Mouse (Mus musculus): ENCODE results near the gene Chrne. TPM values are rescaled to one million over a fixed set of nuclear protein-coding genes. Genes with fewer than 3 reads are reported as not detected.

Chrne gene
- total and polyA plus RNA-seq, 2 experiments from 2014 or later, result 0.59 to 4.5 TPM

DNA sequence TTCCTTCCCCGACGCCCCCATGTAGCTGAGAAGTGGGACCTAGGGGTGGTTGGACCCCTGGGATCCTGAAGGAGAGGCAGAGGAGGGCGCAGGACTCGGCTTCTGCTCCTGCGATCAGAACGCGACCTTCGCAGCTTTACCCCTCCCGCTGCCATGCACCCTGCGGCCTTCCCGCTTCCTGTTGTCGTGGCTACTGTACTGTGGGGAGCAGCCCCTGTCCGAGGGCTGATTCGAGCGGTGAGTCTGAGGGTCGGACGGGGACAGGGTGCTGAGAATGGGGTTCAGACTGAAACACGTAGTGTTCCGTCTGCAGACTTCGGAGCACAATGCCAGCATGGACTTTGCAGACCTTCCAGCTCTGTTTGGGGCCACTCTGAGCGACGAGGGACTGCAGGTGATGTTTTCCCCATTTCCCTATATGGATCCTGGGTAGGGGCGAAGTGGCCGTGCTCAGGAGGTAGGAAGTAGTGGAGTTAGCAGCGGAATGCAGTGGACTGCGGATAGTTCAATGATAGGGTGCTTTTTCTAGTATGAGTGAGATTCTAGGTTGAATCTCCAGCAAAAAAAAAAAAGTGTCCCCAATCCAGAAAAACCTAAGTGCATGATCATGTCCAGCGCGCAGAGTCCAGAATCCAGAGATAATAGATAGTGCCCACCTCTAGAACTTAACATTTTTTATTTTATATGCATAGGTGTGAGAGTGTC, 28.9 kb upstream of the Chrne start:
- Histone ChIP-seq H3K4me3 (ENCODE audit: low read length) (peak overlapping the region; percentile 76), H3K9ac (replicated peaks; ENCODE audit: low read length) (peak overlapping the region; percentile 73), H3K4me2 (ENCODE audit: low read depth, low read length) (peak overlapping the region; percentile 99), H3K27me3 (ENCODE audit: insufficient read depth, low read length) (no peaks in the 10 kb centered on the region), H3K27ac (peak overlapping the region; percentile 93), H3K4me1 (ENCODE audit: insufficient read depth, low read length) (peaks cover 15% of the 10 kb centered on the region), H3K36me3 (ENCODE audit: insufficient read depth, low read length) (peaks cover 38% of the 10 kb centered on the region), H3K9me3 (ENCODE audit: low read length) (no peaks in the 10 kb centered on the region)
- TF ChIP-seq CTCF (IDR thresholded peaks at IDR 0.05; ENCODE audit: low read depth), result no peak
- DNase-seq (ENCODE audit: low spot score) (no peak), ATAC-seq (no peak)
- 4% methylated on average over 28 of the region's 28 CpGs for WGBS

DNA sequence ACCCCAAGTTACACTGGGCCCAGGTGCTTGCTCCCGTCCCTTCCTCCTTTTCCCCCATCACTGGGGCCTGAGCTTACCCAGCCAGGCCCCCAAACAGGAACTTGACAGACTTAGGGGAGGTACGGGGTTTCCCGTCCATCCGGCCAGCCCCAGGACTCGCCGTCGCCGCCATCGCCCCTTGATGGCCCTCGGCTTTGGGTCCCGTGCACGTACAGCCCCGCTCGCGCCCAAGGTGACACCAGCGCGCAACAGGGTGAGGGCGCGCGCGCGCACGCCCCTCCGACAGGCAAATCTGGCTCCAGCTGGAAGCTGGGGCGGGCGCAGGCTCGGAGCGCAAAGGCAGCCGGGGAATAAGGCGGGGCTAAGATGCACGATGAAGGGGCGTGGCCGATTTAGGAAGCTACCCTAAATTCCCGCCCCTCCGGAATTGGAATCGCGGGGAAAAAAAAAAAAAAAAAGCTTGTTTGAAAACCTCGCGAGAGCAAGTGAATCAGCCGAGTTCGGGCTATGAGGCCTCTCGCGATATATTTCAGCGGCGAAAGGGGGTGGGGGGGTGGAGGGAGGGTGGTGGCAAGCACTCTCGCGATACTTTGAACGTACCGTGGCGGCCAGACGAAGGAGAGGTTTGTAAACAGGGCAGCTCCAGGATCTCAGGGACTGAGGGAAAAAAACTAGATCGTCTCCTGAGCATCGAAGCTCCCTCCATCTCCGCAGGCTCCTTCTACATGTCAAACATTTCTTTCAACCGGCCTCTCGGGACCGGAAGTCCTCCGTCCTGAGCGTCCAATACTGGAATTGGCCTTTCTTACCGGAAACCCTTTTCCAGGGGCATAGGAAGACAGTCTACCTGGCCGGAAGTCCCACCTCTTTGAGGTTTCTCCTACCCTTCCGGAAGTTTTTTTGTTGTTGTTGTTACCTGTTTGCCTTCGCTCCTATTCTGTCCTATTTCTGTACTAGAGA, 28.0 kb upstream of the Chrne start, which contains the start of the genes Rnf167 and Slc25a11:
Rnf167 (plus strand) TSS at position 545 of the 960 bp plus-strand sequence.
Slc25a11 (minus strand) TSS at position 789 of the 960 bp plus-strand sequence.
- ATAC-seq, result peak; percentile 95
- TF ChIP-seq CTCF (IDR thresholded peaks at IDR 0.05; ENCODE audit: low read depth), result no peak
- Histone ChIP-seq H3K4me1 (ENCODE audit: insufficient read depth, low read length) (peaks cover 13% of the 10 kb centered on the region), H3K36me3 (ENCODE audit: insufficient read depth, low read length) (peaks cover 32% of the 10 kb centered on the region), H3K4me2 (ENCODE audit: low read depth, low read length) (peak within 1 kb of the TSS; percentile 99), H3K9me3 (ENCODE audit: low read length) (no peaks in the 10 kb centered on the region), H3K4me3 (ENCODE audit: low read length) (peak within 1 kb of the TSS; percentile 76), H3K27ac (peak within 1 kb of the TSS; percentile 94), H3K9ac (replicated peaks; ENCODE audit: low read length) (peak within 1 kb of the TSS; percentile 86), H3K27me3 (ENCODE audit: insufficient read depth, low read length) (no peaks in the 10 kb centered on the region)
- peak; percentile 100 for DNase-seq (ENCODE audit: low spot score)
- WGBS, result under 1% methylated on average over 63 of the region's 63 CpGs

DNA sequence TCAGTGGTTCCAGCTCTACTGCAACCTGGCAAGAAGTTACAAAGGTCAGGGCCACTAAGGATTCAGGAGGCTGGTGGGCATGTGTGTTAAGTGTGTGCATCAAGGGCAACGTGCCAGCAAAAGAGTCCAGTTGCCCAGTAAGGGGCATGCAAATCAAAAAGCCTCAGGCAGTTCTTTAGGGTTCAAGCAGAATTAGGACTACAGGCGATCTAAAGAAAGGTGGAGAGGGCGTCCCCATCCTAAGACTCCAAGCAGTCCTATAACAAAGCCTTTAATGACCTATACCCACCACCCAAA, 27.2 kb upstream of the Chrne start:
- no peaks in the 10 kb centered on the region for H3K27me3 ChIP-seq (ENCODE audit: insufficient read depth, low read length)
- ATAC-seq, result no peak

DNA sequence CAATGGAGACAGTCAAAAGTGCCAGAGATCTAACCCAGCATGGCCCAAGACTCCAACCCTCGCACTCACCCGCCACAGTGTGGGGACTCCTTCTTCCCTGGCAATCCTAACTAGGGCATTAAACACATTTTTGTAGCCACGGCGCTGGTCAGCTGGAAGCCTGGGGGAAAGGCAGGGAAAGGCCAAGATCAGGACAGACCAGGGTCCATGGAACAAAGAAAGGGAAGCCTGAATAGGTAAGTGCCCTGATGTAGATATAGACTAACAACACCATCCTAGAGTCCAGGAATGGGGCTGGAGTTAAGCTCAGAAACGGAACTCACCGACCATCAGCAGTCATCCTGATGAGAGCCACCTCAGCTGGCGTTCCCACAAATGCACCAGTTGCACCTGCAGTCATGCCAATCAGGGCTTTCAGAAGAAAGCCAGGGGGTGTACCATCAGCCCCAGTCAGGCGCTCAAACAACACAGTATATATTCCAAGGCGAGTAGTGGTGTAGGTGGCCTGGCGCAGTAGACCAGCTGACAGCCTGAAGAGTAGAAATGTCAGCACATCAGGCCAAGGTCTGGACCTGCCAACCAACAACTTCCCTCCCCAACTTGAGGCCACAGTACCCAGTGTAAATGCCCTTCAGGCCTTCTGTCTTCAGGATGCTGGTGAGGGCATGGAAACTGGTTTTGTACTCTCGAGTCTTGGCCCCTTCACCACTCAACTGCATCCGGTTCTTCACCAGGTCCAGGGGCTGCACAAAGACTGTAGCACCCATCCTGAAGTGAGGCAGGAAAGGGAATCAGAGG, 26.6 kb upstream of the Chrne start:
- peaks cover 13% of the 10 kb centered on the region for H3K4me1 ChIP-seq (ENCODE audit: insufficient read depth, low read length)
- peak overlapping the region; percentile 76 for H3K4me3 ChIP-seq (ENCODE audit: low read length)
- DNase-seq (ENCODE audit: low spot score) (no peak), ATAC-seq (no peak)
- no peaks in the 10 kb centered on the region for H3K9me3 ChIP-seq (ENCODE audit: low read length)
- H3K9ac ChIP-seq (replicated peaks; ENCODE audit: low read length), result peak overlapping the region; percentile 86
- H3K27me3 ChIP-seq (ENCODE audit: insufficient read depth, low read length), result no peaks in the 10 kb centered on the region
- TF ChIP-seq CTCF (IDR thresholded peaks at IDR 0.05; ENCODE audit: low read depth), result no peak
- WGBS, result 89% methylated on average over 12 of the region's 12 CpGs
- H3K36me3 ChIP-seq (ENCODE audit: insufficient read depth, low read length), result peaks cover 27% of the 10 kb centered on the region
- peak overlapping the region; percentile 94 for H3K27ac ChIP-seq
- peak overlapping the region; percentile 88 for H3K4me2 ChIP-seq (ENCODE audit: low read depth, low read length)

More for the DNA sequence above, 27.2 kb upstream of the Chrne start:
- H3K4me1 ChIP-seq (ENCODE audit: insufficient read depth, low read length), result peaks cover 13% of the 10 kb centered on the region
- H3K4me2 ChIP-seq (ENCODE audit: low read depth, low read length), result peak overlapping the region; percentile 88
- peak overlapping the region; percentile 76 for H3K4me3 ChIP-seq (ENCODE audit: low read length)
- TF ChIP-seq CTCF (IDR thresholded peaks at IDR 0.05; ENCODE audit: low read depth), result no peak
- no peak for DNase-seq (ENCODE audit: low spot score)
- WGBS, result 20% methylated on average over 3 of the region's 3 CpGs
- H3K9ac ChIP-seq (replicated peaks; ENCODE audit: low read length), result peak overlapping the region; percentile 86
- H3K36me3 ChIP-seq (ENCODE audit: insufficient read depth, low read length), result peaks cover 32% of the 10 kb centered on the region
- peak overlapping the region; percentile 94 for H3K27ac ChIP-seq
- no peaks in the 10 kb centered on the region for H3K9me3 ChIP-seq (ENCODE audit: low read length)

DNA sequence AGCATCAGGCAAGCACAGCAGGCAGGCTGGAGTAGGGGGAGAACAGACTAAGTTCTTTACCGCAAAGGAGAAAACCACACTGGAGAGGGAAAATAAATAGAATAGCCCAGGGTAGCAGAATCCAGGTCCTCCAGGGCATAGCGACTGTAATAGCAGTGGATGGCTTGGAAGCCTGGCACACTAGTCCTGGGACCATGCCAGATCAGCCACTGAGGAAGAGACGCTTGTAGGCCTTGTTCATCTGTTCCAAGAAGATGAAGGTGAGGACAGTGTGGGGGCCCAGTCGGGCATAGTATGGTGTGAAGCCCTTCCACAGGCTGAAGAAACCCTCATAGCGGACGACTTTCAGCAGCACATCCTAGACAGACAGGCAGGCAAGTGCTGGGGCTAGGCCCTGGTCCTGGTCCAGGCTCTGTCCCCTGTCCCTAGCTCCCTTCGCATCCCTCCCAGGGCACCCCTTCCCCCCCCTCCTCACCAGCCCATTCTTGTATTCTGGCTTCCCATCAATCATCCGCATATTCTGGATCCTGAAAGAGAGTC, 25.6 kb upstream of the Chrne start:
- TF ChIP-seq CTCF (IDR thresholded peaks at IDR 0.05; ENCODE audit: low read depth), result no peak
- no peaks in the 10 kb centered on the region for H3K9me3 ChIP-seq (ENCODE audit: low read length)
- H3K27me3 ChIP-seq (ENCODE audit: insufficient read depth, low read length), result no peaks in the 10 kb centered on the region
- peaks cover 13% of the 10 kb centered on the region for H3K4me1 ChIP-seq (ENCODE audit: insufficient read depth, low read length)
- no peak overlapping the region for H3K9ac ChIP-seq (replicated peaks; ENCODE audit: low read length)
- DNase-seq (ENCODE audit: low spot score), result no peak
- WGBS, result 92% methylated on average over 8 of the region's 8 CpGs
- no peak overlapping the region for H3K4me2 ChIP-seq (ENCODE audit: low read depth, low read length)
- no peak overlapping the region for H3K27ac ChIP-seq
- H3K36me3 ChIP-seq (ENCODE audit: insufficient read depth, low read length), result peaks cover 17% of the 10 kb centered on the region
- H3K4me3 ChIP-seq (ENCODE audit: low read length), result no peak overlapping the region
- no peak for ATAC-seq

DNA sequence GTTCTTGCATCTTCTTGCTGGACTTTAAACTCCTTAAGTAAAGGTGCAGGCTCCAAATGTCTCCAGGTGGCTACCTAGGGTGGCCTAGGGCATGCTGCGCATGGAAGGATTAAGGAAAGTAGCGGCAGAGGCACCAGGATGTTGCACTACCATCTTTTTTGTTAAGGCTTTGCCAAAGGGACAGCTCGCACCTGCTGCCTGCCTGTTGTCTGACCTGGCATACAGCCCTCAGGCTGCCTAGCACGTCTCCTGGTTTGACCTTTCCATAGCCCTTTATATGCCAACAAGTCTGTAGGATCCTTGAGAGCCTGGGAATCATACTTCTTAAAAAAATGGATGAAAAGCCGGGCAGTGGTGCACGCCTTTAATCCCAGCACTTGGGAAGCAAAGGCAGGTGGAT, 24.0 kb upstream of the Chrne start:
- H3K27ac ChIP-seq, result no peak overlapping the region
- H3K27me3 ChIP-seq (ENCODE audit: insufficient read depth, low read length), result no peaks in the 10 kb centered on the region
- WGBS, result 92% methylated on average over 6 of the region's 6 CpGs
- H3K36me3 ChIP-seq (ENCODE audit: insufficient read depth, low read length), result peaks cover 10% of the 10 kb centered on the region
- H3K4me2 ChIP-seq (ENCODE audit: low read depth, low read length), result no peak overlapping the region
- ATAC-seq (no peak), DNase-seq (ENCODE audit: low spot score) (no peak)
- H3K4me1 ChIP-seq (ENCODE audit: insufficient read depth, low read length), result peaks cover 9% of the 10 kb centered on the region
- H3K4me3 ChIP-seq (ENCODE audit: low read length), result no peak overlapping the region
- no peak for TF ChIP-seq CTCF (IDR thresholded peaks at IDR 0.05; ENCODE audit: low read depth)
- no peaks in the 10 kb centered on the region for H3K9me3 ChIP-seq (ENCODE audit: low read length)
- H3K9ac ChIP-seq (replicated peaks; ENCODE audit: low read length), result no peak overlapping the region

Data from hindbrain, postnatal 0 days (tissue).